In genomic region chr16:3907471-3907870, GRCm38 (mm10) we compare ENCODE assay signal across 18 mouse cellular contexts. TPM values are rescaled to one million over a fixed set of nuclear protein-coding genes. Genes with fewer than 3 reads are reported as not detected.
DNase-seq lines count a peak whose midpoint lies in the region; ATAC-seq and TF ChIP-seq lines count a peak whose summit lies in the region.
"Had no signal": no experiment of that assay in that cellular context is flagged by ENCODE, and none has a peak within 500 bp of the region (broad histone marks: within the 10 kb centered on the region; RNA-seq: fewer than 3 reads in every experiment).

No protein-coding gene starts in this region.

- dilution Hi-C loops in CH12.LX (cut with MboI; ENCODE audit: extremely low pct_ligation_motif_present, extremely low pct_unique_long_range_greater_than_20kb, low sequenced_read_pairs) = no loop called here

- no peak for ATAC-seq in forebrain, embryonic 12.5 days (ENCODE audit: low FRiP score)
- ATAC-seq in hindbrain, embryonic 14.5 days (ENCODE audit: low FRiP score) = no peak
- no peak for ATAC-seq in hindbrain, embryonic 16.5 days
- ATAC-seq in midbrain, embryonic 11.5 days (ENCODE audit: low FRiP score) = no peak

- H3K4me1 ChIP-seq in forebrain, embryonic 10.5 days = peaks cover 27% of the 10 kb centered on the region
- H3K4me1 ChIP-seq in forebrain, embryonic 12.5 days = peaks cover 9% of the 10 kb centered on the region
- peaks cover 13% of the 10 kb centered on the region for H3K4me1 ChIP-seq in hindbrain, embryonic 14.5 days (replicated peaks; ENCODE audit: control insufficient read depth, insufficient read depth, low read length)
- H3K4me1 ChIP-seq in hindbrain, embryonic 16.5 days (ENCODE audit: control insufficient read depth, insufficient read depth, low read depth, low read length) = peaks cover 17% of the 10 kb centered on the region
- peaks cover 6 to 21% of the 10 kb centered on the region in 2 experiments for H3K4me1 ChIP-seq in CH12.LX (ENCODE audit: control insufficient read depth in 1 of 2, insufficient read depth in 2 of 2)
- H3K4me1 ChIP-seq in midbrain, embryonic 11.5 days (ENCODE audit: control insufficient read depth, insufficient read depth, low read length) = peaks cover 7% of the 10 kb centered on the region

- H3K9me3 ChIP-seq in forebrain, embryonic 10.5 days = no peaks in the 10 kb centered on the region
- no peaks in the 10 kb centered on the region for H3K9me3 ChIP-seq in forebrain, embryonic 12.5 days
- no peaks in the 10 kb centered on the region for H3K9me3 ChIP-seq in hindbrain, embryonic 14.5 days (ENCODE audit: control insufficient read depth, low read length)
- H3K9me3 ChIP-seq in hindbrain, embryonic 16.5 days (ENCODE audit: control insufficient read depth, low read length) = no peaks in the 10 kb centered on the region
- H3K9me3 ChIP-seq in CH12.LX (replicated peaks; ENCODE audit: low read length) = no peaks in the 10 kb centered on the region
- no peaks in the 10 kb centered on the region for H3K9me3 ChIP-seq in midbrain, embryonic 11.5 days (ENCODE audit: control insufficient read depth, low read length)
- H3K9me3 ChIP-seq: intestine, embryonic 15.5 days; kidney, embryonic 15.5 days; limb, embryonic 12.5 days had no signal

- no peak overlapping the region for H3K4me2 ChIP-seq in forebrain, embryonic 12.5 days
- no peak overlapping the region for H3K4me2 ChIP-seq in hindbrain, embryonic 14.5 days (replicated peaks)
- no peak overlapping the region; the same call in 1 of the 2 replicates for H3K4me2 ChIP-seq in hindbrain, embryonic 16.5 days (ENCODE audit: low read length)
- 0 out of 2 replicates have a peak overlapping the region, but pooled peaks have one; percentile 49 for H3K4me2 ChIP-seq in CH12.LX (ENCODE audit: insufficient read depth, low read depth, poor library complexity, severe bottlenecking)
- no peak overlapping the region for H3K4me2 ChIP-seq in midbrain, embryonic 11.5 days

- DNase-seq in forebrain, embryonic 10.5 days (ENCODE audit: extremely low spot score, low spot score) = no peak
- DNase-seq in hindbrain, embryonic 14.5 days (ENCODE audit: low spot score) = no peak
- no peak for DNase-seq in CH12.LX (ENCODE audit: extremely low read depth)
- DNase-seq in midbrain, embryonic 11.5 days (ENCODE audit: low spot score, missing footprints) = no peak
- DNase-seq in left cerebral cortex, adult 2 months (ENCODE audit: extremely low spot score in 1 of 2, low spot score in 2 of 2) = no peak
- no peak for DNase-seq in kidney, postnatal 14 days
- DNase-seq: adrenal gland, adult 8-10 months; B cell, adult 2 months; cerebellum, adult 8-10 months; lung, embryonic 14.5 days; right cerebral cortex, postnatal 25 days had no signal

- in situ Hi-C loops in CH12.LX (cut with MboI; ENCODE audit: low pct_ligation_motif_present, low pct_unique_long_range_greater_than_20kb, low sequenced_read_pairs) = no loop called here

- TF ChIP-seq EP300 in CH12.LX (IDR thresholded peaks at IDR 0.05; ENCODE audit: low read length) = no peak

- no peak for TF ChIP-seq RAD21 in CH12.LX (IDR thresholded peaks at IDR 0.05; ENCODE audit: low read depth, low read length)

- intact Hi-C loops in left cerebral cortex, adult 2 months (cut with DNase I) = loop anchor here (5.0 kb wide), 1 partner anchor 95 kb away; the partner anchor contains the start of gene Slx4

- peaks cover 14% of the 10 kb centered on the region for H3K79me2 ChIP-seq in CH12.LX (replicated peaks; ENCODE audit: control insufficient read depth, extremely low read depth, insufficient read depth, poor library complexity, severe bottlenecking)

- TF ChIP-seq POLR2A in CH12.LX (IDR thresholded peaks at IDR 0.05; ENCODE audit: low read depth, low read length) = no peak

- peak overlapping the region; percentile 67; the same call in 1 of the 2 replicates for H3K4me3 ChIP-seq in forebrain, embryonic 10.5 days
- no peak overlapping the region for H3K4me3 ChIP-seq in forebrain, embryonic 12.5 days (replicated peaks)
- H3K4me3 ChIP-seq in hindbrain, embryonic 14.5 days (replicated peaks; ENCODE audit: low read length) = no peak overlapping the region
- no peak overlapping the region for H3K4me3 ChIP-seq in hindbrain, embryonic 16.5 days (ENCODE audit: low read length)
- no peak overlapping the region for H3K4me3 ChIP-seq in CH12.LX (replicated peaks in 1 of 3; ENCODE audit: low read depth in 2 of 3, low read length in 2 of 3, poor library complexity in 1 of 3)
- H3K4me3 ChIP-seq in midbrain, embryonic 11.5 days (ENCODE audit: low read depth, low read length) = no peak overlapping the region
- H3K4me3 ChIP-seq in left cerebral cortex, adult 2 months = no peak overlapping the region

- no peak overlapping the region for H3K9ac ChIP-seq in forebrain, embryonic 12.5 days
- 0 out of 2 replicates have a peak overlapping the region, but pooled peaks have one; percentile 1 for H3K9ac ChIP-seq in hindbrain, embryonic 14.5 days
- no peak overlapping the region for H3K9ac ChIP-seq in hindbrain, embryonic 16.5 days (ENCODE audit: low read depth, low read length)
- no peak overlapping the region for H3K9ac ChIP-seq in CH12.LX (ENCODE audit: insufficient read depth, low read depth)
- 0 out of 2 replicates have a peak overlapping the region, but pooled peaks have one; percentile 12 for H3K9ac ChIP-seq in midbrain, embryonic 11.5 days (ENCODE audit: low read length)

- WGBS in forebrain, embryonic 10.5 days = 86% methylated on average over 2 of the region's 2 CpGs
- WGBS in forebrain, embryonic 12.5 days = 78% methylated on average over 2 of the region's 2 CpGs
- 73% methylated on average over 2 of the region's 2 CpGs for WGBS in hindbrain, embryonic 14.5 days
- 65% methylated on average over 2 of the region's 2 CpGs for WGBS in hindbrain, embryonic 16.5 days
- WGBS in midbrain, embryonic 11.5 days = 77% methylated on average over 2 of the region's 2 CpGs

- H3K27ac ChIP-seq in forebrain, embryonic 10.5 days = no peak overlapping the region
- H3K27ac ChIP-seq in forebrain, embryonic 12.5 days = no peak overlapping the region
- H3K27ac ChIP-seq in hindbrain, embryonic 14.5 days = no peak overlapping the region
- H3K27ac ChIP-seq in hindbrain, embryonic 16.5 days (ENCODE audit: low read depth, low read length) = no peak overlapping the region
- no peak overlapping the region for H3K27ac ChIP-seq in CH12.LX (ENCODE audit: insufficient read depth, low read depth)
- H3K27ac ChIP-seq in midbrain, embryonic 11.5 days (ENCODE audit: low read depth, low read length) = no peak overlapping the region
- H3K27ac ChIP-seq in left cerebral cortex, adult 2 months = no peak overlapping the region

- H3K36me3 ChIP-seq in forebrain, embryonic 10.5 days (replicated peaks) = peaks cover 50% of the 10 kb centered on the region
- peaks cover 38% of the 10 kb centered on the region for H3K36me3 ChIP-seq in forebrain, embryonic 12.5 days (replicated peaks)
- H3K36me3 ChIP-seq in hindbrain, embryonic 14.5 days (replicated peaks; ENCODE audit: control insufficient read depth, insufficient read depth) = peaks cover 50% of the 10 kb centered on the region
- peaks cover 28% of the 10 kb centered on the region for H3K36me3 ChIP-seq in hindbrain, embryonic 16.5 days (ENCODE audit: control insufficient read depth, insufficient read depth, low read length)
- peaks cover 41 to 67% of the 10 kb centered on the region in 2 experiments for H3K36me3 ChIP-seq in CH12.LX (replicated peaks in 1 of 2; ENCODE audit: control insufficient read depth in 1 of 2, insufficient read depth in 1 of 2, low read length in 1 of 2)
- H3K36me3 ChIP-seq in midbrain, embryonic 11.5 days (ENCODE audit: control insufficient read depth, insufficient read depth, low read length) = peaks cover 2% of the 10 kb centered on the region; the same call in 1 of the 2 replicates

- no peaks in the 10 kb centered on the region for H3K27me3 ChIP-seq in forebrain, embryonic 10.5 days (ENCODE audit: poor library complexity, severe bottlenecking)
- no peaks in the 10 kb centered on the region for H3K27me3 ChIP-seq in forebrain, embryonic 12.5 days
- no peaks in the 10 kb centered on the region for H3K27me3 ChIP-seq in hindbrain, embryonic 14.5 days (ENCODE audit: control insufficient read depth, insufficient read depth, low read length)
- H3K27me3 ChIP-seq in hindbrain, embryonic 16.5 days (replicated peaks; ENCODE audit: control insufficient read depth, insufficient read depth, low read length) = no peaks in the 10 kb centered on the region
- no peaks in the 10 kb centered on the region for H3K27me3 ChIP-seq in CH12.LX (replicated peaks)
- no peaks in the 10 kb centered on the region for H3K27me3 ChIP-seq in midbrain, embryonic 11.5 days (ENCODE audit: control insufficient read depth, insufficient read depth, low read length)
- H3K27me3 ChIP-seq: intestine, embryonic 15.5 days; kidney, embryonic 15.5 days; limb, embryonic 12.5 days had no signal

- TF ChIP-seq CTCF in CH12.LX (conservative IDR thresholded peaks at IDR 0.05 in 1 of 2, IDR thresholded peaks at IDR 0.05 in 1 of 2; ENCODE audit: low read depth in 2 of 2, low read length in 2 of 2) = no peak
- no peak for TF ChIP-seq CTCF in left cerebral cortex, adult 2 months (IDR thresholded peaks at IDR 0.05)

RNA-seq across cellular contexts. Expression of gene 1700037C18Rik, which starts 1.0 kb away (rescaled TPM):
- polyA plus RNA-seq in forebrain, embryonic 10.5 days (2016; fragmentation: Nextera tagmentation; extraction: Ambion mirVana) = 6.8 and 6.9 TPM in 2 replicates
- polyA plus RNA-seq in forebrain, embryonic 12.5 days (2016; fragmentation: Nextera tagmentation; extraction: Ambion mirVana) = 8.2 and 9.2 TPM in 2 replicates
- 11.2 and 11.4 TPM in 2 replicates for polyA plus RNA-seq in hindbrain, embryonic 14.5 days (2014; fragmentation: Nextera tagmentation; extraction: Ambion mirVana)
- 15.7 and 16.2 TPM in 2 replicates for polyA plus RNA-seq in hindbrain, embryonic 16.5 days (2015; fragmentation: Nextera tagmentation; extraction: Ambion mirVana)
- total RNA-seq in CH12.LX (2012; rRNA removed) (11.9 TPM in 2 replicates), CH12.LX (2014; rRNA removed) (15.9 and 18.1 TPM in 2 replicates)
- polyA plus RNA-seq in CH12.LX (2012; ENCODE audit: insufficient read length, low read depth) = 14.7 and 15.2 TPM in 2 replicates
- polyA plus RNA-seq in midbrain, embryonic 11.5 days (2014; fragmentation: Nextera tagmentation; extraction: Ambion mirVana) = 4.4 and 4.8 TPM in 2 replicates
- total RNA-seq in left cerebral cortex, adult 2 months (2021) = 1 to 10 TPM; 5.4 to 8.2 TPM

RNA-seq across cellular contexts. Expression of gene Cluap1, which starts 1.1 kb away (rescaled TPM):
- 23.3 and 27.4 TPM in 2 replicates for polyA plus RNA-seq in forebrain, embryonic 10.5 days (2016; fragmentation: Nextera tagmentation; extraction: Ambion mirVana)
- 25.5 and 28.1 TPM in 2 replicates for polyA plus RNA-seq in forebrain, embryonic 12.5 days (2016; fragmentation: Nextera tagmentation; extraction: Ambion mirVana)
- 37.4 and 40.8 TPM in 2 replicates for polyA plus RNA-seq in hindbrain, embryonic 14.5 days (2014; fragmentation: Nextera tagmentation; extraction: Ambion mirVana)
- 37.0 and 42.3 TPM in 2 replicates for polyA plus RNA-seq in hindbrain, embryonic 16.5 days (2015; fragmentation: Nextera tagmentation; extraction: Ambion mirVana)
- 33.7 and 37.6 TPM in 2 replicates for total RNA-seq in CH12.LX (2012; rRNA removed)
- total RNA-seq in CH12.LX (2014; rRNA removed) = 46.5 and 47.9 TPM in 2 replicates
- 47.0 and 56.1 TPM in 2 replicates for polyA plus RNA-seq in CH12.LX (2012; ENCODE audit: insufficient read length, low read depth)
- 24.8 and 25.3 TPM in 2 replicates for polyA plus RNA-seq in midbrain, embryonic 11.5 days (2014; fragmentation: Nextera tagmentation; extraction: Ambion mirVana)
- 10 to 100 TPM; 28.1 to 31.6 TPM for total RNA-seq in left cerebral cortex, adult 2 months (2021)

RNA-seq across cellular contexts. Expression of gene Gm20695, which starts 23.0 kb away (rescaled TPM):
- polyA plus RNA-seq in forebrain, embryonic 10.5 days (2016; fragmentation: Nextera tagmentation; extraction: Ambion mirVana) = 2.5 and 3.9 TPM in 2 replicates
- 1.5 and 3.9 TPM in 2 replicates for polyA plus RNA-seq in forebrain, embryonic 12.5 days (2016; fragmentation: Nextera tagmentation; extraction: Ambion mirVana)
- polyA plus RNA-seq in hindbrain, embryonic 14.5 days (2014; fragmentation: Nextera tagmentation; extraction: Ambion mirVana) = 2.8 and 5.2 TPM in 2 replicates
- 0.51 and 1.5 TPM in 2 replicates for polyA plus RNA-seq in hindbrain, embryonic 16.5 days (2015; fragmentation: Nextera tagmentation; extraction: Ambion mirVana)
- total RNA-seq in CH12.LX (2012; rRNA removed) (0.88 and 0.89 TPM in 2 replicates), CH12.LX (2014; rRNA removed) (1.2 and 1.7 TPM in 2 replicates)
- not detected in 2 replicates for polyA plus RNA-seq in CH12.LX (2012; ENCODE audit: insufficient read length, low read depth)
- 2.1 and 4.4 TPM in 2 replicates for polyA plus RNA-seq in midbrain, embryonic 11.5 days (2014; fragmentation: Nextera tagmentation; extraction: Ambion mirVana)
- 1 to 10 TPM in 1 of 2 experiments, not detected in 1; 1.2 TPM for total RNA-seq in left cerebral cortex, adult 2 months (2021)
- total RNA-seq: layer of hippocampus, adult 18-20 months; left cerebral cortex, adult 18-20 months had no signal

RNA-seq across cellular contexts. Expression of gene Zfp597, which starts 23.1 kb away (rescaled TPM):
- 5.4 and 6.5 TPM in 2 replicates for polyA plus RNA-seq in forebrain, embryonic 10.5 days (2016; fragmentation: Nextera tagmentation; extraction: Ambion mirVana)
- polyA plus RNA-seq in forebrain, embryonic 12.5 days (2016; fragmentation: Nextera tagmentation; extraction: Ambion mirVana) = 9.7 and 12.9 TPM in 2 replicates
- 19.5 and 21.2 TPM in 2 replicates for polyA plus RNA-seq in hindbrain, embryonic 14.5 days (2014; fragmentation: Nextera tagmentation; extraction: Ambion mirVana)
- 12.7 and 15.6 TPM in 2 replicates for polyA plus RNA-seq in hindbrain, embryonic 16.5 days (2015; fragmentation: Nextera tagmentation; extraction: Ambion mirVana)
- total RNA-seq in CH12.LX (2012; rRNA removed) (10.4 and 13.4 TPM in 2 replicates), CH12.LX (2014; rRNA removed) (17.5 and 17.8 TPM in 2 replicates)
- 10.5 and 11.0 TPM in 2 replicates for polyA plus RNA-seq in CH12.LX (2012; ENCODE audit: insufficient read length, low read depth)
- 9.3 and 9.5 TPM in 2 replicates for polyA plus RNA-seq in midbrain, embryonic 11.5 days (2014; fragmentation: Nextera tagmentation; extraction: Ambion mirVana)
- total RNA-seq in left cerebral cortex, adult 2 months (2021) = 10 to 100 TPM; 26.4 to 28.9 TPM

RNA-seq across cellular contexts. Expression of gene Naa60, which starts 35.3 kb away (rescaled TPM):
- polyA plus RNA-seq in forebrain, embryonic 10.5 days (2016; fragmentation: Nextera tagmentation; extraction: Ambion mirVana) = 59.3 and 62.2 TPM in 2 replicates
- 60.6 and 65.2 TPM in 2 replicates for polyA plus RNA-seq in forebrain, embryonic 12.5 days (2016; fragmentation: Nextera tagmentation; extraction: Ambion mirVana)
- polyA plus RNA-seq in hindbrain, embryonic 14.5 days (2014; fragmentation: Nextera tagmentation; extraction: Ambion mirVana) = 97.0 and 104 TPM in 2 replicates
- polyA plus RNA-seq in hindbrain, embryonic 16.5 days (2015; fragmentation: Nextera tagmentation; extraction: Ambion mirVana) = 105 and 107 TPM in 2 replicates
- total RNA-seq in CH12.LX (2012; rRNA removed) (31.9 and 39.0 TPM in 2 replicates), CH12.LX (2014; rRNA removed) (26.4 and 28.3 TPM in 2 replicates)
- polyA plus RNA-seq in CH12.LX (2012; ENCODE audit: insufficient read length, low read depth) = 67.2 and 81.5 TPM in 2 replicates
- polyA plus RNA-seq in midbrain, embryonic 11.5 days (2014; fragmentation: Nextera tagmentation; extraction: Ambion mirVana) = 62.6 and 64.0 TPM in 2 replicates
- 100 to 1,000 TPM; 107 to 119 TPM for total RNA-seq in left cerebral cortex, adult 2 months (2021)

Comparison
In these comparisons a context has a peak if more than half of its experiments do, and no peak if none do; other contexts are left out.
1. H3K9ac ChIP-seq: peak in hindbrain, embryonic 14.5 days (single experiment) and midbrain, embryonic 11.5 days (single experiment); none in forebrain, embryonic 12.5 days (single experiment), hindbrain, embryonic 16.5 days (single experiment) and CH12.LX (single experiment).